Mouse (Mus musculus) C3H10T1/2 (cell line): ENCODE data around the gene Fnbp1. TPM values are rescaled to one million over a fixed set of nuclear protein-coding genes. Genes with fewer than 3 reads are reported as not detected.

Experiments
- polyA plus RNA-seq, 2 experiments: library from polyadenylated mRNA; unstranded; fragments of >200 nt; fragmentation: generic; extraction: Trizol; gene quantifications; one replicate each; pipeline ENCODE4 v1.2.1; 2012; ENCODE audit warnings: missing spikeins in 2 of 2

The Fnbp1 gene
- 10 to 100 TPM in 1 of 2 experiments, 1 to 10 TPM in 1; 2.0 to 13.7 TPM for polyA plus RNA-seq

DNA sequence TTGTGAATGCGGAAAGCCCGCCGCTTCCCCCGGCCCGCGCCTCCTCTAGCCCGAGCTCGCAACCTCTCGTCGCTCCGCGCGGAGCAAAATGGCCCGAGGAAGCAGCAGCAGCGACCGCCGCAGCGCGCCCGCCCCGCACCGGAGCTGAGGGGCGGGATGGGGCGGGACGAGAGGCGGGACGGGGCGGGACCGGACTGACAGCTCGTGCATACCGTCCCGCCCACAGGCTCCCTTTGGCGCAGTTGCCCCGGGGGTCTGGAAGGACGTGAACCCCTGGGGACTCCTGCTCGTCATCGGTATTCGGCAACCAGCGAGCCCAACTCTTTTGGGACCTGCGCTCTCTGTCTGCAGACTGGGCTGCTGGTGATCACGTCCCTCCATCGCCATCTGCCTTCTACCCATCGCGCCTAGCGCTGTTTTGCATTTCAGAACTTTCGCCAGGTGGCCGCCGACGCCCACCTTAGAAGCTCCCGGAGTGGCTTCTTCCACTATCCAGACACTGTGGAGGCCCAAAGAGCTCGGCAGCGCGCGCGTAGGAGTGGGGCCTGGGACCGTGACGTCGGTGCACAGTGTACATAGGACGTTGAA lies at the start of gene Fnbp1:
TSS of gene Fnbp1 (minus strand) at position 142 of the 588 bp plus-strand sequence.

DNA sequence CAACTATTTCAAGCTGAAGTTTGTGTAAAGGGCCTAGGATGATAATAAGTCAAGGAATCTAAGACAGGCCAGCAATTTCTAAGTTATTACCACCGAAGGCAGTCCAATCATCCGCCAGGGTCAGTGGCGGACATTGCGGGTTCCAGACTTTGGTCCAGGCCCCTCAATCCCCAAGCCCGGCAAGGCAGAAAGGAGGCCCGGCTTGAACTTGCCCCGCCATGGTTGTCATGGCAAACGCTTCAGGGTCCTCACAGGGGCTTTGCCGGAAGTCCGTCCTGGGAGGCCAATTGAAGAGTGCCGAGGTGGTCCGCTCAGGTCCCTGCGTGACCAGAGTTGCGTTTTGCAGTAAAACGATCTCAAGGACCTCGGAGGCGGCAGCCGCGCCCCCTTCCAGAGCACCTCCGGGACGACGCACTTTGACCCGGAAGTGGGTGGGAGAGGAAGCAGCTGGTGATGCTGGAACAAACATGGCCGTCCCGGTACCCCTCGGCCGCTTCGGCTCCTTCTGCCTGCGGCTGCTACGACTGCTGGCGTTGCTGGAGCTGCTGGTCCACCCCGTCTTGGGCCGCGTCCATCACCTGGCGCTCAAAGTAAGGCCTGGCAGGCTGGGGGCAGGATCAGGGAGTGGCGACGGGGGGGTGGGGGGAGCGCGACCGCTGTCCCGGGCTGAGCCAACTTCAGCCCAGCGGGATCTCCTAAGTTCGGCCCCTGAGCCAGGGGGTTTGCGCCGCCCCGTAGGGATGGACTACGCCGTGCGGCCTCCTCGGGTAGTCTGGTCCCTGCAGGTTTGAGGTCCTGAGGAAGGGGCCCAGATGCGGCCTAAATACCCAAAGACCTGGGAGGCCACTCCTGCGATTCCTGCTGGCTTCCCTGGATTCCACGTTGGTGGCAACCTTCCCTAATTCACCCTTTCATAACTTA lies 10.3 kb upstream of the Fnbp1 start, which contains the start of gene Gpr107:
TSS of gene Gpr107 (plus strand) at position 425 of the 921 bp plus-strand sequence.

DNA sequence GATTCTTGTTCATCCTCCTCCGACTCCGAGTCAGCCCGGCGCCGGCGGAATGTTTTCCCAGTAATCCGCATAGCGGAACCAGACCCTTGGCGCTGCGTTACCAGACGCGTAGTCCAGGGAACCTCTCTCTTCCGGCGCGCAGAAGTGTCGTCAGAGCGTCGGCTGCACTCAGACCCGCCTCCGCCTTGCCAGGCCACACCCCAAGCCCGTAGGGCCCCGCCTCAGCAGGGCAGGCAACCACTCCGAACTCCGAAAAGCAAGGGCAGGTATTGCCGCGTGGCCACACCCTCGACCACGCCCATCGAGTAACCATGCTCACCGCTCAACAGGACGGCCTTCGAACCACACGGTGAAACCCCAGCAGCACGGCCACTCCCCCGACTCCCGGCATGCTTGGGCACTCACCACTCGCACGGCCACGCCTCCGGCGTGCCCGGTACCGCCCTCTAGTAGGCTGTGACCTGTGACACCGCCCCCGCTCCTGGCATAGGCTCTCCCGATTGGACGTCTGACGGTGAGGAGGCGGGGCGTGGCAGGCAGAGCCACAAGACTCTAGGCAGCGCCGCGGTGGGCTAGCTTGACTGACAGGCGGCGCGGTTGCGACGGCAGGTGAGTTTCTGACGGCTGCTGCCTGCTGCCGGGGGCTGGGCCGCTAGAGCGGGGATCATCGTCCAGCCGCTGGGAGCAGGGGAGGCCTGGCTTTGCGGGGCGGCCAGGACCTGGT lies 159.9 kb downstream of the Fnbp1 start, which contains the start of the genes BC005624 and Usp20:
TSS of gene BC005624 (minus strand) at position 412 of the 724 bp plus-strand sequence.
TSS of gene Usp20 (plus strand) at position 490 of the 724 bp plus-strand sequence.

Other genes starting within 250 kb of the Fnbp1 start
- gene Ptges, start 212.1 kb downstream of the Fnbp1 start, polyA plus RNA-seq: under 1 TPM; 0.11 to 0.78 TPM
- gene Tor1b, start 189.0 kb downstream of the Fnbp1 start, polyA plus RNA-seq: 10 to 100 TPM in 1 of 2 experiments, 1 to 10 TPM in 1; 8.1 to 38.6 TPM
- 10 to 100 TPM; 20.5 to 36.4 TPM for gene Tor1a, start 174.1 kb downstream of the Fnbp1 start, polyA plus RNA-seq
- 10 to 100 TPM; 14.9 to 41.6 TPM for gene BC005624, start 159.8 kb downstream of the Fnbp1 start, polyA plus RNA-seq
- gene Usp20, start 159.7 kb downstream of the Fnbp1 start, polyA plus RNA-seq: 1 to 10 TPM; 6.1 to 9.8 TPM
- 10 to 100 TPM; 12.6 to 21.5 TPM for gene Gpr107, start 10.3 kb upstream of the Fnbp1 start, polyA plus RNA-seq
- gene Ncs1, start 103.8 kb upstream of the Fnbp1 start, polyA plus RNA-seq: 10 to 100 TPM; 21.5 to 22.3 TPM
- 1 to 10 TPM in 1 of 2 experiments, under 1 TPM in 1; 0.74 to 1.6 TPM for gene Hmcn2, start 172.4 kb upstream of the Fnbp1 start, polyA plus RNA-seq